Mouse (Mus musculus) brain, embryonic 14.5 days (tissue): ENCODE results near the gene Nup85.

ENCODE experiments used
- CTCF ChIP-seq: fragments of 200-500 bp; IDR thresholded peaks from 2 replicates; pipeline ENCODE4 v1.5.1; 2012; ENCODE audit warnings: inconsistent platforms, mild to moderate bottlenecking, moderate library complexity, borderline replicate concordance; ENCODE audit not compliant: insufficient read depth, insufficient read length; ENCODE audit errors: extremely low read depth
- POLR2A ChIP-seq: fragments of 200-500 bp; IDR thresholded peaks from 2 replicates; pipeline ENCODE4 v1.6.1; 2012; ENCODE audit warnings: mild to moderate bottlenecking, inconsistent platforms, borderline replicate concordance; ENCODE audit not compliant: poor library complexity, insufficient read depth, insufficient read length, severe bottlenecking; ENCODE audit errors: extremely low read depth

DNA sequence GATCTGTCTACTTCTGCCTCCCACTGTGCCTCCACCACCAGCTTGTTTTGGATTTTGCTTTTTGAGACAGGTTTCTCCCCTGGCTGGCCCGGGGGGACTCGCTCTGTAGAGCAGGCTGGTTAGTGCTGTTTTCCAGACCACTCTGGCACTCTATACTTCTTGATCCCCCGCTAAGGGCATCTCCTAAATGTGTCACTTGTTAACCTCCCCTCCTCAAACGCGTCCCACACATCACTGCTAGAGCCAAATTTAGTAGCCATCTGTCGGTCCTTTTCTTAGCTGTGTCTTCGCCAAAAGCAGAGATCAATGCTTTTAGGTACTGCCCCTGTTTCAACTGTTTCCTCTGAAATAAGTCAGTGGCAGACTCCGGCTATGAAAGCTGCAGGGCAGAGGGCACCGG is 45.5 kb upstream of the Nup85 start:
- no peak for TF ChIP-seq CTCF
- no peak for TF ChIP-seq POLR2A
